Mouse (Mus musculus) heart, postnatal 0 days (tissue): ENCODE measurements around the gene Nacc2. TPM values are rescaled to one million over a fixed set of nuclear protein-coding genes. Genes with fewer than 3 reads are reported as not detected.

ENCODE experiments used
- ATAC-seq: fragments of 200-750 bp; cut with Nextera tagmentation; 2 replicates; pipeline ENCODE4 v1.8.0; 2017; ENCODE audit warnings: low read depth, moderate number of reproducible peaks, moderate library complexity; ENCODE audit not compliant: insufficient read depth
- DNase-seq: peaks from one replicate; pipeline ENCODE4 v3.0.0-alpha.2; 2016; ENCODE audit warnings: low spot score
- H3K27ac ChIP-seq: fragments of 300-500 bp; sonication (generic); 2 replicates; pipeline ENCODE4 v1.5.1; 2014; ENCODE audit warnings: low read depth, mild to moderate bottlenecking
- H3K27me3 ChIP-seq: fragments of 300-500 bp; sonication (generic); 2 replicates; pipeline ENCODE4 v1.6.1; 2014; ENCODE audit warnings: low read length, mixed read lengths; ENCODE audit not compliant: control insufficient read depth, insufficient read depth
- H3K36me3 ChIP-seq: fragments of 300-500 bp; sonication (generic); replicated peaks from 2 replicates; pipeline ENCODE4 v1.6.1; 2014; ENCODE audit warnings: low read length, mixed read lengths; ENCODE audit not compliant: control insufficient read depth, insufficient read depth
- H3K4me1 ChIP-seq: fragments of 300-500 bp; sonication (generic); 2 replicates; pipeline ENCODE4 v1.6.1; 2014; ENCODE audit warnings: antibody characterized with exemption; ENCODE audit not compliant: control insufficient read depth, insufficient read depth
- H3K4me2 ChIP-seq: fragments of 300-500 bp; sonication (generic); 2 replicates; pipeline ENCODE4 v1.6.1; 2014; ENCODE audit warnings: low read depth, mild to moderate bottlenecking, low read length, moderate library complexity
- H3K4me3 ChIP-seq: fragments of 300-500 bp; sonication (generic); 2 replicates; pipeline ENCODE4 v1.5.1; 2014; ENCODE audit warnings: low read depth, low read length
- H3K9ac ChIP-seq: fragments of 300-500 bp; sonication (generic); replicated peaks from 2 replicates; pipeline ENCODE4 v1.6.1; 2014; ENCODE audit warnings: low read depth, low read length, mixed read lengths
- H3K9me3 ChIP-seq: fragments of 300-500 bp; sonication (generic); replicated peaks from 2 replicates; pipeline ENCODE4 v1.6.1; 2016; ENCODE audit warnings: low read length; ENCODE audit not compliant: control insufficient read depth
- CTCF ChIP-seq: IDR thresholded peaks from 2 replicates; pipeline ENCODE4 v1.5.1; 2016; ENCODE audit warnings: antibody characterized with exemption, control low read depth, low read depth
- EP300 ChIP-seq: IDR thresholded peaks from 2 replicates; pipeline ENCODE4 v1.6.1; 2016; ENCODE audit warnings: antibody characterized with exemption, low read depth
- WGBS: fragments of 180-500 bp; shearing (Covaris S2); extraction: QIAGEN DNeasy Blood & Tissue Kit; methylation state at CpG from one replicate; pipeline ENCODE4 v1.1.7; 2014; 5-methylcytosine and 5-hydroxymethylcytosine counted together
- polyA plus RNA-seq: library from polyadenylated mRNA; unstranded; fragments of >200 nt; fragmentation: Nextera tagmentation; extraction: Ambion mirVana; gene quantifications from 2 replicates; pipeline ENCODE4 v1.2.1, GENCODE M21; 2015
- total RNA-seq: library from RNA; depleted of rRNA; stranded (reverse); fragments of >200 nt; gene quantifications from 2 replicates; pipeline ENCODE4 v1.2.3, GENCODE M21; 2014; ENCODE audit warnings: low replicate concordance

The Nacc2 gene
- total and polyA plus RNA-seq, 2 experiments from 2014 or later: 6.9 to 20.6 TPM

GRCm38 (mm10) chr2:26107011-26107410 lies 16.0 kb downstream of the Nacc2 start:
- TF ChIP-seq EP300 (no peak), CTCF (no peak)

GRCm38 (mm10) chr2:26106233-26106632 lies 16.8 kb downstream of the Nacc2 start:
- Histone ChIP-seq H3K27me3 (no peaks in the 10 kb centered on the region), H3K27ac (no peak overlapping the region), H3K4me1 (no peaks in the 10 kb centered on the region), H3K36me3 (no peaks in the 10 kb centered on the region), H3K9me3 (no peaks in the 10 kb centered on the region), H3K4me3 (no peak overlapping the region), H3K4me2 (no peak overlapping the region), H3K9ac (no peak overlapping the region)
- DNase-seq: no peak
- ATAC-seq: no peak
- no peak for TF ChIP-seq CTCF
- TF ChIP-seq EP300: no peak
- 67% methylated on average over 2 of the region's 2 CpGs for WGBS

More at GRCm38 (mm10) chr2:26107011-26107410, 16.0 kb downstream of the Nacc2 start:
- DNase-seq (no peak), ATAC-seq (no peak)
- H3K4me3 ChIP-seq: no peak overlapping the region
- H3K27me3 ChIP-seq: no peaks in the 10 kb centered on the region
- H3K27ac ChIP-seq: no peak overlapping the region
- no peaks in the 10 kb centered on the region for H3K36me3 ChIP-seq
- no peaks in the 10 kb centered on the region for H3K4me1 ChIP-seq
- H3K9me3 ChIP-seq: no peaks in the 10 kb centered on the region
- WGBS: 76% methylated on average over 8 of the region's 8 CpGs
- no peak overlapping the region for H3K9ac ChIP-seq
- no peak overlapping the region for H3K4me2 ChIP-seq

DNA sequence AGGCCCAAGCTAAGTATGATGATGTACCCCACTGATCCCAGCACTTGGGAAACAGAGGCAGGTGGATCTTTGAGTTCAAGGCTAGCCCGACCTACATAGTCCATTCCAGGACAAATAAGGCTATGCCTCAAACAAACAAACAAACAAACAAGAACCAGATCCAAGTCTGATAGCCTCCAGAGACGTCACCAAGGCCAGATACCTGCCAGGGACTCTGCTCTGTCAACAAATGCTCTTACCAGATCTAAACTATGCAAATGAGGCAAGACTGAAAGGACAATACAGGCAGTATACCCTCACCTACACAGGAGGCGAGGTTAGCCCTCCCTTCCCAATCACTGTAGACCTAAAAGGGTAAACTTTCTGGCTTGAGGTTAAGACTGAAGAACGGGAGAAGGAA lies 22.7 kb downstream of the Nacc2 start:
- Histone ChIP-seq H3K9ac (no peak overlapping the region), H3K27me3 (no peaks in the 10 kb centered on the region), H3K9me3 (no peaks in the 10 kb centered on the region), H3K4me1 (no peaks in the 10 kb centered on the region), H3K4me2 (no peak overlapping the region), H3K27ac (no peak overlapping the region), H3K4me3 (no peak overlapping the region), H3K36me3 (no peaks in the 10 kb centered on the region)
- no peak for TF ChIP-seq EP300
- no peak for TF ChIP-seq CTCF
- DNase-seq: no peak
- no peak for ATAC-seq
- WGBS: 73% methylated on average over 4 of the region's 4 CpGs

DNA sequence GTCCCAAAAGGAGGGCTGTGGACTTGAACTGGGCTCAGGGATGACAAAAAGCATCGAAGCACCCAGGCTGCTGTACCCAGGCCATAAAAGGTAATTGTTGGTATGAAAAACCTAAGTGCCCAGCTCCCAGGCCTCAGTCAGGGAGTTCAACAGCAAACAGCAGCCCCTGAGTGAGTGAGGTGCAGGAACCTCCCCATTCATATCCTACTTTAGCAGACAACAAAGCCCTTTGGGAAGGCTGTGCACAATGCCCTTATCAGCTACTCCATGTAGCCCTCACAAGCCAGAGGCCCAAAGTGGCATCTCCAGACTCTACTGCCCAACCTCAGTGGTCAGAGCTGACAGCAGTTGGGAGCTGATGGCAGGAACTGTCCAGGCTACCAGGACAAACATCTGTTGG lies 23.2 kb downstream of the Nacc2 start:
- TF ChIP-seq CTCF (no peak), EP300 (no peak)
- Histone ChIP-seq H3K9me3 (no peaks in the 10 kb centered on the region), H3K9ac (no peak overlapping the region), H3K4me2 (no peak overlapping the region), H3K27ac (no peak overlapping the region), H3K4me1 (no peaks in the 10 kb centered on the region), H3K36me3 (no peaks in the 10 kb centered on the region), H3K27me3 (no peaks in the 10 kb centered on the region), H3K4me3 (no peak overlapping the region)
- ATAC-seq (no peak), DNase-seq (no peak)
- 62% methylated on average over 1 of the region's 1 CpGs for WGBS

DNA sequence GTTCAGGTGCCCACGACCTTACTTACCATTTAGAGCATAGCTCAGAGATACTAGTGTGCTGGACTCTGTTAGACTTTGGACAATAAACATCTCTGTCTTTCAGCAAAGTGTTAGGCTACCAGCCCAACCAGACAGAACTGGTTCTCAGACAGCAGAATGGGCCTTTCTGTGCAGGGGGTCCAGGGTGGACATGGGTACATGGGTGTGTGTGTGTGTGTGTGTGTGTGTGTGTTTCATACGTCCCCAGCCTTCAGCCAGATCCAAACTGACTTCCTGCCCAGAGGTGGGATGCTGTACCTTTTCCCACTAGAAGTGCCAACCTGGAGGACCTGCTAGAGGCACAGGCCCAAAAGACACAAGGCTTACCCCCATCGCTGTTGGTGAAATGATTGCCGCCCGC lies 23.8 kb downstream of the Nacc2 start:
- H3K27ac ChIP-seq: no peak overlapping the region
- TF ChIP-seq EP300: no peak
- H3K4me3 ChIP-seq: no peak overlapping the region
- WGBS: 71% methylated on average over 5 of the region's 5 CpGs
- no peaks in the 10 kb centered on the region for H3K36me3 ChIP-seq
- no peak overlapping the region for H3K4me2 ChIP-seq
- no peaks in the 10 kb centered on the region for H3K9me3 ChIP-seq
- H3K9ac ChIP-seq: no peak overlapping the region
- no peaks in the 10 kb centered on the region for H3K4me1 ChIP-seq
- no peak for DNase-seq
- ATAC-seq: no peak
- H3K27me3 ChIP-seq: no peaks in the 10 kb centered on the region

DNA sequence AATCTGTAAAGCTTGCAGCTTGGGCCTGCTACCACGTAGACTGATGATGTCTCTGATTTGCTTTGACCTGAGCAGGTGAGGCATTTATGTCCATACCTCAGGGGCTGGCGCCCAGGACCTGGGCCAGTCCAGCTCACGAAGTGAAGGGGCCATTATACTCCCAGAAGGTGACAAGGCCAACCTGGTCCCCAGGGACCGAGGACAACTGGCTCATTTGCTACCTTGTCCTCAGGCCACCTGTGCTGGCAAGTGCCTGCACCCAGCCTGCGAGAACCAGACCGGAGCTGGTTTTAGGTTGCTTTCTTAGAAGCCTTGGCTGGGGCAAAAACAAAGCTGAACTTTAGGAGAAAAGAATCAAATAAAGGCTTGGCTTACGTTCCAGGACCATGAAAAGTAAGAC lies 29.1 kb downstream of the Nacc2 start:
- DNase-seq (no peak), ATAC-seq (no peak)
- no peak overlapping the region for H3K4me3 ChIP-seq
- H3K9ac ChIP-seq: no peak overlapping the region
- 85% methylated on average over 7 of the region's 7 CpGs for WGBS
- no peak overlapping the region for H3K27ac ChIP-seq
- H3K4me1 ChIP-seq: peaks cover 19% of the 10 kb centered on the region
- TF ChIP-seq CTCF: no peak
- TF ChIP-seq EP300: no peak
- no peaks in the 10 kb centered on the region for H3K9me3 ChIP-seq
- no peak overlapping the region for H3K4me2 ChIP-seq
- H3K36me3 ChIP-seq: no peaks in the 10 kb centered on the region
- H3K27me3 ChIP-seq: peaks cover 15% of the 10 kb centered on the region
